Mouse (Mus musculus): ENCODE data around the gene 4930402H24Rik.

4930402H24Rik gene

DNA sequence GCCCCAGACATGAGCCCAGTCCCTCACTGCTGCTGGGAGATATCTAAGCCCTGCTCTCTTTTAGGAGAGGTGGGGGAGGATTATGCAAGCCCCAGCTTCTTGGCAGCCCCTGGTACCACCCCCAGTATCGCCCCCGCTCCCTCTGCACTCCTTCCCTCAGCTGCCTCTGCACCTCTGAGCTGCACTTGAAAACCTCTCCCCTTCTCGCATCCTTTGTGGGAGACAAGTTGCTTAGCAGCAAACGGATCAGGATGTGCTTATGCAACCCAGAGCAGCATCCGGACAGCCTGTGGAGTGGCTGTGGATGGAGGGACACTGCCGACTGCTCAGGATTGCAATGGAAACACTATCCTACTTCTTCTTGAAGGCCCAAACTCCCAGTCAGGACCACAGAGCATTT, 248.7 kb downstream of the 4930402H24Rik start:
- no peak for DNase-seq

DNA sequence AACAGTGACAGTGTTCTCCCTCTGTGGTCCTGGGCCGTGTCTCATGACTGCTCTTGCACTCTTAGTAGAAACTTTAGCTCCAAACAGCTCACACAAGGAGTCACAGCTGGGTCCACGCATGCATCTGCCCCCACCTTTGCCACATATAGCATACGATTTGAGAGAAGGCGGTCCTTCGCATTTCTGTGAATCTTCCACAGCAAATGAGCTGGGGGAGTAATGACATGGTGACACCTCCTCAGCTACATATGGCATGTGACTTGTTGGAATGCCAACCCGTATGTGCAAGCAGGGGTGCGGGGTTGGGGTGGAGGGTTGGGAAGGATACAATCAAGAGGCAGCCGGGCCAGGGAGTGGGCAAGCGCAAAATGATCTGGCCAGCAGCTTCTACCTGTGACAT, 249.7 kb downstream of the 4930402H24Rik start:
- DNase-seq: no peak
